Mouse (Mus musculus) cerebral cortex, adult 2 months (tissue): ENCODE results near the gene Ldlr.

Source experiments
- WGBS: fragments of 180-500 bp; shearing (Covaris S2); methylation state at CpG from one replicate; pipeline ENCODE4 v1.1.7; 2018; 5-methylcytosine and 5-hydroxymethylcytosine counted together

Ldlr gene

DNA sequence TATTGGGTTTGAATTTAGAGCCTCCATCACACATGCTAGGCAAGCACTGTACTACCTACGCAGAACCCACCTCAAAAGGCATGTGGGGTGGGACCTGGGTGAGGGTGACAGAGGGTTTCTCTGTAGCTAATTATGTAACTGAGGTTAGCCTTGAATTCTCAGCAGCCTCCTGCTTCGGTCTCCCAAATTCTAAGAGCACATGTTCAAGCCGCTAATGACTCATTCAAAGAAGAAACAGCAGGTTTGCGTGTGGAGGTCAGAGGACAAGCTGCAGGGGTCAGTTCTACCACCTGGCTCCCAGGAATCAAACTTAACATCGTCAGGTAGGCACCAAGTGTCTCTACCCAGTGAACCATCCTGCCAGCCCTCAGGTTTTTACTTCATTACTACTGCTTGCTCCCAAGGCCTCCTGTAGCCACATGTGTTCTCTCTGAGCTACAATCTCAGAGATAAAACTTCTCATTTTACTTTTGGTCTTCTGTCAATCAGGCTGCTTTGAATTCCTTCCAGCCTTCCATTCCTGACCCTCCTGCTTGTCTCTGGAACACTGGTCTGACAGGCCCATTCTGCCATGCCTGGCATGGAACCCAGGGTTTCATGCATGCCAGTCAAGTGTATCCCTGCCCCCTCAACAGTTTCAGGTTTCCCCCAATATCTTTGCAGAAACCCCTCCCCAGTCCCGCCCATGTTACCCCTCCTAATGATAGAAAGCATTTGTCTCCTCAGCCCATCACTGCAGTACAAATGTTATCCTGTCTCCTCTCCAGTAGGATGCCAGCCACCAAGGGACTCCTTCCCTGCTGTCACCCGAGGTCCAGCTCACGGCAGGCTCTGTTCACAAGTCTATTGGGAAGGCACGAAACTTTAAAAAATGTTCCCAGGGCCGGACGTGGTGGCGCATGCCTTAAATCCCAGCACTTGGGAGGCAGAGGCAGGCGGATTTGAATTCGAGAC, 35.6 kb downstream of the Ldlr start:
- 66% methylated on average over 14 of the region's 14 CpGs for WGBS

DNA sequence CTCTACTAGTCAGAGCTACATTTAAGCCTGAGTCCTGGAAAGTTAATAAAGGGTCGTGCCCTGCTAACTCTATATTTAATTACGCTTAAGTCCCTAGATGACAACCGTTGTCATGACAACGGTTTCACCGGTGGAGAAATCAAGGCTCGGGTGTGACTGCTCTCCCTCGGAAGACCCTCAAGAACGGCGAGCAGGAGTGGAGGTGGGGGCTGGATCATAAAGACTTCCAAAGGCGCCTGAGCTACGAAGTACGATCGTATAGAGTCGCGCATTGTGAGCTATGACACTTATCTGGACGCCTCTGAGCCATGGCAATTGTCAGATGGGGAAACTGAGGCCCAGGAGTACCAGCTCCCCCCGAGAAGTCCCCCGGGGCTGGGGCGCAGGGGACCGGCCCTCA, 36.4 kb downstream of the Ldlr start:
- WGBS = 1% methylated on average over 20 of the region's 20 CpGs

DNA sequence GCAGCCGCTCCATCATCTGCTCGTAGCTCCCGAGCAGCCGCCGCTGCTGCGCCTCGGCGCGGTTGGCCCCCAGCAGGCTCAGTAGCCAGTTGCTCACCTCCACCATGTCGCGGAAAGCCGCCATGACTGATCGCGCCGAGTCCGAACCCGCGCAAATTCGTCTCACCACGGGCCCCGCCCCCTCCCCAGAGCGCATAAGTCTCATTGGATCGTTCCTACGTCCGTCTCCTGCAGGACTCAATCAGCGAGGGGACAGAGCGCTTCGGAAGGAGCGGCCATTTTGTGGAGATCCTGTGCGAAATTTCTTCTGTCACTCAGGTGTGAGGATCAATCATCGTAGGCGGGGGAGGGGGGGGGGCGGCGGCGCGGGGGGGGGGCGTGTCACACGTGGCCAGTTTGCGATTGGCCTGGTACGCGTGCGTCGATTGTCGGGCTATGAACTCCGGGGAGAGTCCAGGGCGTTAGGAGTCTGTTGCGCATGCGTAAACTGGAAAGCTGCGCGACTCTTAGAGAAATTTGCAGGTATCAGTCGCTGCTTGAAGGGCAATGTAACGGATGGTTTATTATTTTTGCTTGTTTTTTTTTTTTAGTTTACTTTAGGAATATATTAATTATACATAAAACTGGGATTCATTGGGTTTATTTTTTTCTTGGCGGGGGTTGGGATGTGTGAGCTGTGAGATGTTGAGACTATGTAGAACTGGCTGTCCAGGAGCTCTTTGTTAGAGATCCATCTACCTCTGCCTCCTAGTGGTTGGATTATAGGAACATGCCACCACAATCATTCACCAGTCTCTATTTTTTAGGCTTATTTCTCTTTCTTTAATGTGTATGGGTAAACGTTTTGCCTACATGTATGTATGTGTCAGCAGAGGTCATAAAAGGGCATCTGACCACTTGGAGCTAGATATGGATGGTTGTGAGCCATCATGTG, 37.1 kb downstream of the Ldlr start, which contains the start of gene Spc24:
Spc24 (minus strand) TSS at position 149 of the 934 bp plus-strand sequence.
- 1% methylated on average over 50 of the region's 54 CpGs for WGBS

DNA sequence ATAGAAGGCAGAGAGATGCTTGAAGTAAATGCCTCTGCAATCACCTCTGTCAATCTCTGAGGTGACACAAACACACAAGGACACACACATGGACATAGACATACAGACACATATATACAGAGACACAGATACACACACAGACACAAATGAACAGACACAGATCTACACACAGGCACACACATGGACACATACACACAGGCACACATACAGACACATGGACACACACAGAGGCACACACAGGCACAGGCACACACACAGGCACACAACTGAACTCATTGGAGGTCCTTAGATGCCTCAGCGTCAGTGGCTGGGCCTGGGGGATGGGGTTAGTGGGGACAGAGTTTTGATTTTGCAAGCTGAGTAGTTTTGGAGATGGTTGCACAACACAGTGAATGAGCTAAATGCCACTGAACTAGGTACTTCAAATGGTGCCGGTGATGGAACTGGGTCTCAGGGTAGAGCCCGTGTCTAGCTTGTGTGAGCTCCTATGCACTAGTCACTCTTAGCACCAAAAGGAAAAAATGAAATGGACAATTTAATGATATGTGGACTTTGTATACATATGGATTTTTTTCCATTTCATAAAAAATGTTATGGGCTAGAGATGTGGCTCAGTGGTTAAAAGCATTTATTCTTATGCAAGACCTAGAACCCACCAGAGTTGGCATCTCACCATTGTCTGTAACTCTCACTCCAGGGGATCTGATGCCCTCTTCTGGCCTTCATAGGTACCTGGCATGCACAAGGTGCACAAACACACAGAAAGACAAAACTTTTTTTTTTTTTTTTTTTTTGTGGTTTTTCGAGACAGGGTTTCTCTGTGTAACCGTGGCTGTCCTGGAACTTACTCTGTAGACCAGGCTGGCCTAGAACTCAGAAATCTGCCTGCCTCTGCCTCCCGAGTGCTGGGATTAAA, 41.1 kb downstream of the Ldlr start:
- 90% methylated on average over 6 of the region's 6 CpGs for WGBS

DNA sequence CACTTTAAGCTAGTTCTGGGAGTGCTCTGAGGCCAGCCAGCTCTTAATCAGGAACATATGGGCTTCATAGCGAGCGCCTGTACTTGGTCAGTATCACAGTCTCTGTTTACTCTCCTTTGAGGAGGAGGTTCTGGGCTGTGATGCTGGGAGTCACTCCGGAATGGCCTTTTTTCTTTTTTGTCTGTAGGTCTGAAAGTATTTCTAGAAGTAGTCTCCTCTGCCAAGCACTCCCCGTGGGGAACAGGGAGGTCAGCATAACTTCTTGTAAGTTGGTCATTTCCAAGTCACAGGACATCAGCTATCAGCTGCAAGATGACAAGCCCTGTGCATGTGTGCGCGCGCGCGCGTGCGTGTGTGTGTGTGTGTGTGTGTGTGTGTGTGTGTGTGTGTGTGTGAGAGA, 44.6 kb downstream of the Ldlr start:
- WGBS = 68% methylated on average over 11 of the region's 11 CpGs

DNA sequence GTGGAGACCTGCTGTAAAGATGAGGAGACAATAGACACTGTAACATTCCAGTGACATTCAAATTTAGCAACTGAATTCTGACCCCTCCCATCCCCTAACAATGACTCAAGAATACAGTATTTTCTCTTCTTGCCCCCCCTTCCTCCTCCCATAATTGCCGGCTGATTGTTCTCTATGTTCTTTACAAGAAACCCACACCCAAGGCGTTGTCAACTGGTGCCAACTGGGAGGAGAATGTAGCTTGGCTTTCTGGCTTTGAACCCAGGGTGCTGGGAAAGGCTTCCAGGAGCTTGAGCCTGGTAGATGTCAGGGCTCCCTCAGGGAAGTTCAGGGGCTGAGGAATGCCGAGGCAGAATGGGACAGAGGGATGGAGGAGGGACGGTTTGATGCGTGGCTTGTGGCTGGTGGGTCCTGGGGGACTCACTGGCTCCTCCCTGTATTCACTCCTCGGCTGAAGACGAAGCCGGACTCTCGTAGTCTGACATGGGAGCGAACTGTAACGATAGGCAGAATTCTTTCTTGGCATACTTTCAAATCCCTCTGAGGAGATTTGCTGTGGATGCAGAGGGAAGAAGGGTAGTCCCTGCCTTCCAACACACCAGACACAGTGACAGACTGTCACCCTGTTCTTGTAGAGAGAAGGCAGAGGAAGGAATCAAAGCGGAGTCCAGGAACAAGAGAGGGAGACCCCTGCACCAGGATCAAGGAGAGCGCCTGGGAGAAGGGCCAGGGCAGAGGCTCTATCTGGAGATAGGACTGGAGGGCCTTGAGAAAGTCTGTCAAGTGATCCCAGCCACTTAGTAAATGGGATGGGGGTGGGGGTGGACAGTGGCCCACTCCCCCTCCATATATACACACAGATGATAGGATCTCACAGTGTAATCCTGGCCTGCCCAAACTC, 45.5 kb downstream of the Ldlr start:
- 46% methylated on average over 13 of the region's 13 CpGs for WGBS

DNA sequence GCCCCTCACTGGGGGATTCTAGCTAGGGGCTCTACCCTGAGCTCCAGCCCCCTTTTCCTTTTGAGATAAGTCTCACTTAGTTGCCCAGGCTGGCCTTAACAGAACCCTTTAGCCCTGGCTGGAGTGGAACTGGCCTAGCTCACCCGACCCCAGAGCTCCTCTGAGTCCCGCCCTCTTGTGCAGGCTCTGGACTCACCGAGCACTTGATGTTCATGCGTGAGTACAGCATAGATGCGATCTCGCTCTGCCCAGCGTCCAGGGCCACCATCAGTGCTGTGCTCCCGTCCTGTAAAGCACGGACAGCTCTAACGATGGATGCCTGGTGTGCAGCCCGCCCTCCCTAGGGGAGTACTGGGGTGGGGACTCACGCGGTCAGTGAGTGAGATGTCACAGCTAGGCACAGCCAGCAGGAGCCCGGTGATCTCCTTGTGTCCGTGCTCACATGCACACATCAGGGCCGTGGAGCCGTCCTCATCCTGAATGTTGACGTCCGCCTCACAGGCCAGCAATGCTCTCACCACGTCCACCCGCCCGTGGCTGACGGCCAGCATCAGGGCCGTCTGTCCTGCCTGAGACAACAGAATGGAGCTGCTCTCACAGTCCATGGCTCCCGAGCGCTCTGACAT, 46.4 kb downstream of the Ldlr start:
- WGBS = 78% methylated on average over 26 of the region's 26 CpGs

DNA sequence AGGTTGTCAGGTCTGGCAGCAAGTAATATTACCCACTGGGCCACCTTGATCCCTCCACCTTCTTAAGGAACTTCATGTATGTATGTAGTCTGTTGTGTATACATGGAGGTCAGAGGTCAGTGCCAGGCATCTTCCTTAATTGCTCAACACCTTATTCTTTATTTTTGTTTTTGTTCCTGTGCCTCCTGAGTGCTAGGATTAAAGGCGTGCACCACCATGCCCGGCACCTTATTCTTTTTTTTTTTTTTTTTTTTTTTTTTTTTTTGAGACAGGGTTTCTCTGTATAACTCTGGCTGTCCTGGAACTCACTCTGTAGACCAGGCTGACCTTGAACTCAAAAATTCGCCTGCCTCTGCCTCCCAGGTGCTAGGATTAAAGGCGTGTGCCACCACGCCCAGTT, 50.1 kb downstream of the Ldlr start:
- WGBS = 79% methylated on average over 5 of the region's 5 CpGs

DNA sequence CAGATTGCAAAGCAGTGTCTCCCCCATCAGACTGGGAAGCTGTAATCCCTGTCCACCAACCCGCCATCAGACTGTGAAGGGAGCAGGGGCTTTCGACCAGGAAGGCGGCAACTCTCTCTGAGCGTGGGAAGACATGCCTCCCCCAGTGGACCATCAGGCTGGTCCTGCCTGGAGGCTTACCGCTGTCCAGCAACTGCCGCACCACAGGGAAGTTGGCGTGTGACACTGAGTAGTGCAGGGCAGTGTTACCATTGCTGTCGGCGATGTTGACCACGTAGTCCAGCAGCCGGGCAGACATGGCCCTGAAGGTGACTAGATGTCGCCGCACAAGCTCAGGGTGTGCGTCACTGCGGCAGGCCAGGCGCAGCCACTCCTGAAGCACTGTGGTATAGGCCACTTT, 51.1 kb downstream of the Ldlr start:
- 92% methylated on average over 16 of the region's 16 CpGs for WGBS

DNA sequence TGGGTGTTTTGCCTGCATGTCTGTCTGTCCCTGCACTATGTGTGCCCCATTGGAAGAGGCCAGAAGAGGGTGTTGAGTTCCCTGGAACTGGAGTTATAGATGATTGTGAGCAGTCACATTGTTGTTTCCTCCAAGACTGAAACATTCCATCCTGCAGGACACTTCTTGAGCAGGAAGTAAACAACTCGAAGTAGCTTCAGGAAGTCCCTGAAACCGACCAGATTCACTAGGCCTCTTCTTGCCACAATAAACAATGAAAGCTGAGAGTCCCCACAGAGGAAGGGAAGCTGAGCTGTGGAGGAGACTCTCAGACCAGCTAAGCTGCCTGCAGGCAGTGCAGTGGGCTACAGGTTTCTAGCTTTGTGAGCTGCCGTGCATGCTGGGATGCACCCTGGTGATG, 54.4 kb downstream of the Ldlr start:
- 82% methylated on average over 3 of the region's 3 CpGs for WGBS

DNA sequence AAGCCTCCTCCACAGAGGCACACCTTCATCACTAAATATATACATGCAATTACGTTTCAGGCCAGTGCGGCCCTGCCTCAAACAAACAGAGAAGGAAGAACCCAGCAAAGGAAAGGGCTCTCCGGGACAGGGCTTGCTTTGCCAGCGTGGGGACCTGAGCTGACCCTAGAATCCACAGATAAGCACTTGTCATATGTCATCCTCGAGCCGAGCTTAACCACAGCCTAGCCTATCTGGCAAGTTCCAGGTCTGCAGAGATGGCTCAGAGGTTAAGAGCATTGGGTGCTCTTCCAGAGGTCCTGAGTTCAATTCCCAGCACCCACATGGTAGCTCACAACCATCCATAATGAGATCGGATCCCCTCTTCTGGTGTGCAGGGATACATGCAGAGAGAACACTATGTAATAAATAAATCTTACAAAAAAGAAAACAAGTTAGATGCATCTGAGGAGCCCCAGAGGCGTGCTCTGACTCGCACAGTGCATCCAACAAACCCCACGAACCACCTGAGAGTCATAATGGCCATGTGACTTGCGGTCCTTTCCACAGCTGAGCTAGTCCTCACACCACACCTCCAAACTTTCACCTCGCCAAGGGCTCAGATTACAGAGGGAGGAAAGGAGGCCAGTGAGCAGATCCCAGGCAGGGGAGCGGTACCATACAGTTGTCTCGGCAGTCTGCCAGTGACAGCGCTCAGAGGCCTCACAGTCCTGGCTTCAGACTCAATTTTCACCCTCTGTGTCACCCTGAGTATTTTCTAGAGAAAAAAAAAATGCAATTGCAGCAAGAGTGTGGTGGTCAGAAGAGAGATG, 58.6 kb downstream of the Ldlr start:
- 88% methylated on average over 15 of the region's 15 CpGs for WGBS

DNA sequence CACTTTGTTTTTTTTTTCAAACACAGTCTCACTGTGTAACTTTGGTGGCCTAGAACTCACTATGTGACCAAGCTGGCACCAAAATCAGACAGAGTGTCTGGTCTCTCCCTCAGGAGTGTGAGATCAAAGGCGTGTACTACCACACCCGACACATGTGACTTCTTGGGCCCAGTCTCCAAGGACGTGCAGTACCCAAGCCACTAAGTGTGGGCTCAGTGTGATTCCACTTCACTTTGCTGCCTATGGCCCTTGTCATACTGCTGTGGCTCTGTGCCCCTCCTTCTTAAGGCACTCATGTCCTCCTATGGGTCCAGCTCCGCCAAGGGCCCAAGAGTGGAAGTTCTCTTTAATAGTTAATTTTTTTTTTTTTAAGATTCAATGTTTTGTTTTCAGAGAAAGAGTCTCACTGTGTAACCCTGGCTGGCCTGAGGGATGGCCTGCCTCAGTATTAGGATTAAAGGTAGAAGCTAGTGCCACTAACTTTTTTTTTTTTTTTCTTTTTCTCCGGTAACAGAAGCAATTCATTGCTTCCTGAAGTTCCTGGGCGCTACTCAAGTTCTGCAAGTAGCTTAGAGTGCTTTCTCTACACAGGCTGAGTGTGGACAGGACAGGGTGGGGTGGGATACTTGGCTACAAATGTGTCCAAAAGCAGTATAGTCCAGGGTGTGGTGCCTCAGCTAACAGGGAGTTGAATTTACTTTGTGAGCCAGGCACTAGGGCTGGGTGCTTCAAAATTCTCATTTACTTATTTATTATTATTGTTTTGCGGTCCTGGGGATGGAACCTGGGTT, 61.4 kb downstream of the Ldlr start:
- WGBS = 75% methylated on average over 7 of the region's 7 CpGs

DNA sequence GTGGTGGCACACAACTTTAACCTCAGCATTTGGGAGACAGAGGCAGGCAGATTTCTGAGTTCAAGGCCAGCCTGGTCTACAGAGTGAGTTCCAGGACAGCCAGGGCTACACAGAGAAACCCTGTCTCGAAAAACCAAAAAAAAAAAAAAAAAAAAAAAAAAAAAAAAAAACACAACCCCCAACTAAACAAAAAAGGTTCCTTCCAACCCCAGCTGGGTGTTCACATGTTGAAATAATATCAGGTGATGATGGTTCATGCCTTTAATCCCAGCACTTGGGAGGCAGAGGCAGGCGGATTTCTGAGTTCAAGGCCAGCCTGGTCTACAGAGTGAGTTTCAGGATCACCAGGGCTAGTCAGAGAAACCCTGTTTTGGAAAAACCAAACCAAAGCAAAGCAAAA, 63.0 kb downstream of the Ldlr start:
- WGBS = 74% methylated on average over 2 of the region's 2 CpGs

DNA sequence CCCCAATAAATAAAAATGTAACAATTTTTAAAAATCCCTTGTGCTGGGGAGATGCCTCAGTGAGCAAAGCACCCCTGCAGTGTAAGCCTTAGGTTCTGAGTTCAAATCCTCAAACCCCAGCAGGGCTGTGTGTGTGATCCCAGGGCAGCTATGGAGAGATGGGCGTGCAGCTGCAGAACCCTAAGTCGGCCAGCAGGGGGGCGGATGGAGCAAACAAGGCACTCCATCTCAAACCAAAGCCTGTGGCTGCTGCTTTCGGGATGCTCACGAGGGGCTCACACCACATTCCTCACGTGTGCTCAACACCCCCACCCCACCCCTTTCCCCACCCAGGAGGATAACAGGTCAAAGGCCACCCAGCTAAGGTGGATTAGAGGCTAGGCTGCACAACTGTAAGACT, 63.6 kb downstream of the Ldlr start:
- 17% methylated on average over 6 of the region's 6 CpGs for WGBS

DNA sequence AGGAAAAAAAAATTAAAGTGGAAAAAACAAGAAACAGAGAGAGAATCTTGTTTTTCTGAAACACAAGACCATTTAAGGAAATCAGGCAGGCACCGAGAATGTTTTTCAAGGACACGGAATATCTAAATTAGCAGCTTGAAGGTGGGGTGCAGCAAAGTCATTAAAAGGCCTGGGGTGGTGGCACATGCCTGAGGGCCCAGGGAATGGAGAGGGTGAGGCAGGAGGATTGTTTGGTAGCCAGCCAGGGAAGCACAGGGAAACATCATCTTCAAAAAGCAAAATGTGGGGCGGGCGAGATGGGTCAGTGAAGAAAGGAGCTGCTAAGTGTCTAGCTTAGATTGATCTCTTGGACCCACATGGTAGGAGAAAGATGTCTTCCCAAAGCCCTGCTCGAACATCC, 64.4 kb downstream of the Ldlr start:
- 76% methylated on average over 5 of the region's 5 CpGs for WGBS

DNA sequence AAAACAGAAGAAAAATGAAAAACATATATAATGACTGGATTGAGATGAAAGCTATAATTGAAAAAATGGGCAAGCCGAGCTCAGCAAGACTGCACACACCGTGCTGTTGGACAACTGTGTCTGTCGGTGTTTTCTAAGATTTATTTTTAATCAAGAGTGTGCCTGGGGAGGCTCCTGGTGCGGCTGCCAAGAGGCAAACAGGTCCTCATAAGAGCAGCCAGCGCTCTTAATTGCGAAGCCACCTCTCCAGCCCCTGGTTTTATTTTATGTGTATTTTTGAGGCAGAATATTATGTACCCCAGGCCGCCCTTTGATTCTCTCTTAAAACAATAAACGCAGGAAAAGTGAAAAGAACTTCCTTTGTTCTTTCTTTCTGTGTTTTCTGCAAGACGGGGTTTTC, 65.0 kb downstream of the Ldlr start:
- WGBS = 73% methylated on average over 9 of the region's 9 CpGs

DNA sequence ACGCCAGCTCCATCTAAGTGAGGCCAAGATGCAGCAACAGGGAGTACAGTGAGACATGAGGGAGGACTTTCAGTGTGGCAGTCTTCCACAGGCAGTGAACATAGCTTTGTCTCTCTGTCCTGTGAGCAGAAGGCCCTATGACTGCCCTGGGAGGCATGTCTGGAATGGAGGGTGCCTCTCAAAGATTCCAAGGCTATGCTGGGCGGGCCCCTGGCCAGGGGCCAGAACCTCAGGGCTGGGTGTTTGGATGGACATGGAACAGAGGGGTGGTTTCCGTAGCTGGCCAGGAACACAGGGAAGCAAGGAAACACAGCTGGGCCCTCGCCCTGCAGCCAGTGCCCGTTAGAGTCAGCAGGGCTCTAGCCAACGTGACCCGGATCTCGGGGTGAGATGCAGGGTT, 68.6 kb downstream of the Ldlr start:
- WGBS = 58% methylated on average over 8 of the region's 8 CpGs

DNA sequence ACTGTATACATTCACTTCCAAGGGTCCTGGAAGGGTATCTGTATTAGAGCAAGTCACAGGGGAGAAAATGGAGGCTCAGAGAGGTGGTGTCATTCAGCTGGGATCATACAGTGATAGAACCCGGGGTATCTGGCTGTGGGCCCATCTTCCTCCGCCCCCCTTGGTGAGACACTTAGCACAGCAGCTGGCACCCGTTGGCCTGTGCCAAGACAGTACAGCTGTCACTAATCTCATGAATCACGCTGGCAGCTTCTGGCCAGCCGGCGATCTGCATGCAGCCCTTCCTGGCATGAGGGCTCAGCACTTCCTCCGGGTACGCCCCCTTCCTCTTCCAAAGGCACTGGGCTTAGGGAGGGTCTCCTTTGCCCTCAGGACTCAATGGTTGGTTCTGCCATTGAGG, 69.4 kb downstream of the Ldlr start:
- WGBS = 14% methylated on average over 8 of the region's 8 CpGs
